Mouse (Mus musculus): ENCODE measurements around the gene 1110051M20Rik.

- TF ChIP-seq CTCF (IDR thresholded peaks at IDR 0.05): no peak
- TF ChIP-seq EP300 (IDR thresholded peaks at IDR 0.05; ENCODE audit: insufficient read depth, low read depth, low read length): no peak
- TF ChIP-seq POLR2A (IDR thresholded peaks at IDR 0.05; ENCODE audit: insufficient read depth, low read depth, low read length): no peak
Measured at GRCm38 (mm10) chr2:91493981-91494380, 49.5 kb upstream of the 1110051M20Rik start.

Measured in heart, adult 2 months (tissue).